Mouse (Mus musculus): ENCODE results near the gene Alox12b.

DNA sequence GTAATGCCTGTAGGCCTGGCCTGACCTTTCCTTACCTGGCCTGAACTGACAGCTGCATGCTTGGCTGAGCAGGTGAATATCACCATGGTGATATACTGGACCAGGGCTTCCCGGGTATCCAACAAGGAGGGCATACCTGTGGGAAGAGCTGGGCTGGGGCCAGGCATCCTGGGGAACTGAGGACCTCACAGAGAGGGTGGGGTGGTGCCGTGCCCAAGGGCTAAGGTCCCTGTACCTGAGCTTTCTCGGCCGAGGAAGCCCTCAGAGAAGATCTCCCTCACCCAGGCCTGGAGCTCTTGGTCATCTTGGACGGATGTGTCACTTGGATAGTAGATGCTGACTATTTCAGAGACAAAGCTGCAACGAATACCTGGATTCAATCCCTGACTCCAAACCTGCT lies 29.1 kb downstream of the Alox12b start:
- TF ChIP-seq CTCF (IDR thresholded peaks at IDR 0.05), result no peak
- TF ChIP-seq EP300 (IDR thresholded peaks at IDR 0.05), result no peak

Measured in lung, postnatal 0 days (tissue).